Mouse (Mus musculus): ENCODE measurements at regions not wholly inside any gene's neighbourhood (a gene's known extent, or its start where the extent isn't known, plus 50 kb on each side); places are given as distances from the start of the nearest gene placed in this dataset.

DNA sequence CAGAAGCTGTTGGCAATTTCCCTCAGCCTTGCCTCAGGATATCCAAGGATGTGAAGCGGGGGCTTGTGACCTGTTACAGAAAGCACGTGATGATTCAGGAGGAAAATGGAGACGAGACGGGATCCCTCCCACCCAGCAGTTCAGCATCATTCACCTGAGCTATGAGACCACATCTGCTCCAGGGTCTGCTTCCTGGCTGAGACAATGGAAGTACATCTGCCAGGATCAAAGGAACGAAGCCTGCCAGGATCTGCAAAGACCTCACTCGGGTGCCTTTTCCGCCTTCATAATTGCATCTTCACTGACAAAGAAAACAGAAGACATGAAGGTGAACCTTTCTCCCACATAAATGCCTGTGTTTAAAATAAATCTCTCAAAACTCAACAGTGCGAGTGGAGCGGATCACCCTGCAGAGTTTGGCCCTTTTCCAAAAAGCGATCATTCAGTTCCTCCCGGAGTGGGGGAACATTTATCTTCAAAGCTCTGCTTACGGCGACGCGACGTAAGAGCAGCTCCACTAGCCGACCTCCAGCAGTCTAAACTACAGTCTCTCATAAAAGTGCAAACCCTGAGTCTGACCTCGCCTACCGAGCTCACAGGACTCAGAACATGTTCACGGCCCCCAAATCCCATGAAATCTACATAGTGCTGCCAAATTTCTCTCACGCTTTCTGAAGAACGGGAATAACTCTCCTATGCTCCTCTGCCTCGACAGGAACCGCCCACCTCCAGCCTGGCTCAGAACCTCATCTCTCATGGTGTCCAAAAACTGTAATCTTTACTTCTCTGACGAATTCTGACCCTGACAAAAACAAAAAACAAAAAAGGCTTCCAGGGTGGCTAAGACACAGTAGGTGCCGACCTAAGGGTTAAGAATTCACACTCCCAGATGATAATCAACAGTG is 117.0 kb downstream of the Setd4 start:
- Histone ChIP-seq H3K9ac (ENCODE audit: low read depth, poor library complexity, severe bottlenecking) (no peak overlapping the region), H3K4me3 (ENCODE audit: low read depth, low read length) (no peak overlapping the region), H3K9me3 (replicated peaks; ENCODE audit: control insufficient read depth, insufficient read depth, low read length, poor library complexity, severe bottlenecking) (no peaks in the 10 kb centered on the region), H3K4me1 (ENCODE audit: control insufficient read depth, insufficient read depth, low read length) (no peaks in the 10 kb centered on the region), H3K36me3 (ENCODE audit: control insufficient read depth, insufficient read depth, low read length, poor library complexity, severe bottlenecking) (no peaks in the 10 kb centered on the region), H3K27me3 (ENCODE audit: control insufficient read depth, insufficient read depth, low read length, poor library complexity, severe bottlenecking) (no peaks in the 10 kb centered on the region; the same call in 1 of the 2 replicates), H3K27ac (ENCODE audit: insufficient read depth, low read length) (no peak overlapping the region)
- no peak for TF ChIP-seq EP300 (IDR thresholded peaks at IDR 0.05; ENCODE audit: insufficient read depth, low read depth, low read length)
- no peak for TF ChIP-seq POLR2A (IDR thresholded peaks at IDR 0.05; ENCODE audit: insufficient read depth, low read length)
- no peak for TF ChIP-seq CTCF (IDR thresholded peaks at IDR 0.05; ENCODE audit: low read depth, low read length)

DNA sequence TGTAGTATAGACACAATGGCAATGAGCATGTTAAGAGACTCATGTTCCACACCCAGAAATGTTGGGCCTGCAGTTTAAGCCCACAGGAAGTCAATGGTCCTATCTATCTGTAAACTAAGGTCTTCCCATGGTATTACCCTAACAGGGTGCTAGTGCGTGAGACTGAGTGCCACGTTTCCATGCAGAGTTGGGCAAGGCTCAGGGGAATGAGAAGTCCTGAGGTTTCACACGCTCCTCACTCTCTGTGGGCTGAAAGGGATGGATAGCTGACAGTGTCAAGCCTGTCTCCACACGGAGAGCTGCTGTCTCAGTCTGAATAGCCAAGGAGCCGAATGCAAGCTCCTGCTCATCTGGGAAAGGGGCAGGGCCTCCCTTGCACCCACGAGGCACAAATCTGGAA is 133.9 kb downstream of the Setd4 start:
- H3K36me3 ChIP-seq (ENCODE audit: control insufficient read depth, insufficient read depth, low read length, poor library complexity, severe bottlenecking), result no peaks in the 10 kb centered on the region
- H3K4me1 ChIP-seq (ENCODE audit: control insufficient read depth, insufficient read depth, low read length), result peaks cover 3% of the 10 kb centered on the region
- H3K9ac ChIP-seq (ENCODE audit: low read depth, poor library complexity, severe bottlenecking), result no peak overlapping the region
- H3K27ac ChIP-seq (ENCODE audit: insufficient read depth, low read length), result no peak overlapping the region
- H3K27me3 ChIP-seq (ENCODE audit: control insufficient read depth, insufficient read depth, low read length, poor library complexity, severe bottlenecking), result no peaks in the 10 kb centered on the region
- H3K9me3 ChIP-seq (replicated peaks; ENCODE audit: control insufficient read depth, insufficient read depth, low read length, poor library complexity, severe bottlenecking), result no peaks in the 10 kb centered on the region
- no peak overlapping the region for H3K4me3 ChIP-seq (ENCODE audit: low read depth, low read length)
- no peak for TF ChIP-seq CTCF (IDR thresholded peaks at IDR 0.05; ENCODE audit: low read depth, low read length)
- no peak for TF ChIP-seq POLR2A (IDR thresholded peaks at IDR 0.05; ENCODE audit: insufficient read depth, low read length)
- TF ChIP-seq EP300 (IDR thresholded peaks at IDR 0.05; ENCODE audit: insufficient read depth, low read depth, low read length), result no peak

DNA sequence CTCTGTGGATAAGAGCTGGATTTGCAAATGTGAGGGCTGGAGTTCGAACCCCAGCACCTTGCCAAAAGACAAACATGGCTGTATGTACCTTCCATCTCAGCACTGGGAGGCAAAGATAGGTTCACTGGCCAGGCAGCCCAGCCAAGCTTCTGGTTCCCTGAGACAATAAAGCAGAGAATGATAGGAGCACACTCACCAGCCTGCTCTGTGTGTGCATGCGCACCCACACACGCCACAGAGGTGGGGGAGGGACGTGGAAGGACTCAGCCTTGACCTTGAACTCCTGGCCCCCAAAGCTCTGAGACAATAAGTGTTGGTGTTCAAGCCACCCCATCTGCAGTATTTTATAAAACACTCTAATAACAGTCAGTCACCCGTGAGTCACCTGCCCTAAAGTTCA is 138.1 kb downstream of the Setd4 start:
- Histone ChIP-seq H3K4me3 (ENCODE audit: low read depth, low read length) (no peak overlapping the region), H3K36me3 (ENCODE audit: control insufficient read depth, insufficient read depth, low read length, poor library complexity, severe bottlenecking) (no peaks in the 10 kb centered on the region), H3K9me3 (replicated peaks; ENCODE audit: control insufficient read depth, insufficient read depth, low read length, poor library complexity, severe bottlenecking) (no peaks in the 10 kb centered on the region), H3K27me3 (ENCODE audit: control insufficient read depth, insufficient read depth, low read length, poor library complexity, severe bottlenecking) (no peaks in the 10 kb centered on the region), H3K27ac (ENCODE audit: insufficient read depth, low read length) (no peak overlapping the region), H3K4me1 (ENCODE audit: control insufficient read depth, insufficient read depth, low read length) (peaks cover 4% of the 10 kb centered on the region), H3K9ac (ENCODE audit: low read depth, poor library complexity, severe bottlenecking) (no peak overlapping the region)
- TF ChIP-seq CTCF (IDR thresholded peaks at IDR 0.05; ENCODE audit: low read depth, low read length) (no peak), POLR2A (IDR thresholded peaks at IDR 0.05; ENCODE audit: insufficient read depth, low read length) (no peak), EP300 (IDR thresholded peaks at IDR 0.05; ENCODE audit: insufficient read depth, low read depth, low read length) (no peak)

DNA sequence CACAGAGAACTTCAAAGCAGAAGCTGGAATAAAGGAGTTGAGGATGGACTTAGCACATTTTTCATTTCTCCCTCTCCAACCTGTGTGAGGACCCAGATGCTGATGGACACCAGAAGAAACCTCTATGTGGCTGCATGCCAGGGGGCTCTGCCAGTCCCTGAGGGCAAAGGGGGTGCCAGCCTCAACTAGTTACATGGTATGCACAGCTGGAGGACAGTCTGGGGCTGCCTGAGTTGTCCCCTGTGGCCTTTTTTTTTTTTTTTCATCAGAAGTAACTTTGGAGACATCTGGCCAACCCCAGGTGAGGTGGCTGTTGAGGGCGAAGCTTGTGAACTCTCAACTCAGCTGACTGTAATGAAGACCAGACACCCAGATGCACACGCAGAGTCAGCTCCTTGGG is 139.0 kb downstream of the Setd4 start:
- Histone ChIP-seq H3K9me3 (replicated peaks; ENCODE audit: control insufficient read depth, insufficient read depth, low read length, poor library complexity, severe bottlenecking) (no peaks in the 10 kb centered on the region), H3K27ac (ENCODE audit: insufficient read depth, low read length) (no peak overlapping the region), H3K27me3 (ENCODE audit: control insufficient read depth, insufficient read depth, low read length, poor library complexity, severe bottlenecking) (no peaks in the 10 kb centered on the region), H3K4me3 (ENCODE audit: low read depth, low read length) (no peak overlapping the region), H3K9ac (ENCODE audit: low read depth, poor library complexity, severe bottlenecking) (no peak overlapping the region), H3K4me1 (ENCODE audit: control insufficient read depth, insufficient read depth, low read length) (peaks cover 4% of the 10 kb centered on the region), H3K36me3 (ENCODE audit: control insufficient read depth, insufficient read depth, low read length, poor library complexity, severe bottlenecking) (no peaks in the 10 kb centered on the region)
- TF ChIP-seq EP300 (IDR thresholded peaks at IDR 0.05; ENCODE audit: insufficient read depth, low read depth, low read length) (no peak), CTCF (IDR thresholded peaks at IDR 0.05; ENCODE audit: low read depth, low read length) (no peak), POLR2A (IDR thresholded peaks at IDR 0.05; ENCODE audit: insufficient read depth, low read length) (no peak)

DNA sequence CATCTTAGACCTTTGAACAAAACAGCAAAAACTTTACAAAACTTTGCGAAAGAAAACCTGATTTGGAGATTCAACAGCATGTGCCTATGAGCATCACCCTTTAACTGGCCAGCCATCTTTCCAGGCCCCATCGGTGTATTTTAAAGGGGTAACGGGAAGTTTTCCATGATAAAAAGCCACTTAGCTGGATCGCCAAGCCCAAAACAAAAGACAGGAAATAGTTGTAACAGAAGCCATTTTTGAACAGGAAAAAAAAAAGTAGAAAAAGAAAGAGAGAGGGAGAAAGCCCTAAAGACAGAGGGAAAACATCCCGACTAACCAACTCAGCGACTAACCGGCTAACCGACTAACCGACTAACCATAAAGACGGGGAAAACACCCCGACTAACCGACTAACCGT is 140.5 kb downstream of the Setd4 start:
- no peaks in the 10 kb centered on the region for H3K27me3 ChIP-seq (ENCODE audit: control insufficient read depth, insufficient read depth, low read length, poor library complexity, severe bottlenecking)

DNA sequence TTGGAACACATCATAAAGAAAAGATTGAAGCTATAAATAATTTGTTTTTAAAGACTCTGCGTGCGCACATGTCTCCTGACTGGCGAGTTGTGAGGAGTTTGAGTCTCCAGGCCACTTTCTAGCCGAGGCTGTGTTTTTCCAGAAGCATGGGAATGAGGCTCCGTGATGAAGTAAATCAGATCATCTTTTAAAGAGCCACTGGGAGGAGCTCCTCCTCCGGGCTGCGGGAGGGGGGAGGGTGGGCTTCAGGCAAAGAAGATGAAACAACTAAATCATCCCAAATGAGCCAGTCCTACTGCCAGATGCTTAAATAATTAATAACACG is 141.6 kb downstream of the Setd4 start:
- H3K27me3 ChIP-seq (ENCODE audit: control insufficient read depth, insufficient read depth, low read length, poor library complexity, severe bottlenecking), result no peaks in the 10 kb centered on the region
- no peaks in the 10 kb centered on the region for H3K9me3 ChIP-seq (replicated peaks; ENCODE audit: control insufficient read depth, insufficient read depth, low read length, poor library complexity, severe bottlenecking)
- H3K4me1 ChIP-seq (ENCODE audit: control insufficient read depth, insufficient read depth, low read length), result peaks cover 4% of the 10 kb centered on the region
- no peak overlapping the region for H3K27ac ChIP-seq (ENCODE audit: insufficient read depth, low read length)
- no peak overlapping the region for H3K4me3 ChIP-seq (ENCODE audit: low read depth, low read length)
- TF ChIP-seq POLR2A (IDR thresholded peaks at IDR 0.05; ENCODE audit: insufficient read depth, low read length), result no peak
- no peak for TF ChIP-seq EP300 (IDR thresholded peaks at IDR 0.05; ENCODE audit: insufficient read depth, low read depth, low read length)
- TF ChIP-seq CTCF (IDR thresholded peaks at IDR 0.05; ENCODE audit: low read depth, low read length), result no peak
- H3K36me3 ChIP-seq (ENCODE audit: control insufficient read depth, insufficient read depth, low read length, poor library complexity, severe bottlenecking), result no peaks in the 10 kb centered on the region
- no peak overlapping the region for H3K9ac ChIP-seq (ENCODE audit: low read depth, poor library complexity, severe bottlenecking)

More for the DNA sequence above, 140.5 kb downstream of the Setd4 start:
- no peak overlapping the region for H3K27ac ChIP-seq (ENCODE audit: insufficient read depth, low read length)
- no peaks in the 10 kb centered on the region for H3K36me3 ChIP-seq (ENCODE audit: control insufficient read depth, insufficient read depth, low read length, poor library complexity, severe bottlenecking)
- TF ChIP-seq CTCF (IDR thresholded peaks at IDR 0.05; ENCODE audit: low read depth, low read length), result no peak
- TF ChIP-seq POLR2A (IDR thresholded peaks at IDR 0.05; ENCODE audit: insufficient read depth, low read length), result no peak
- TF ChIP-seq EP300 (IDR thresholded peaks at IDR 0.05; ENCODE audit: insufficient read depth, low read depth, low read length), result no peak
- no peak overlapping the region for H3K9ac ChIP-seq (ENCODE audit: low read depth, poor library complexity, severe bottlenecking)
- H3K4me1 ChIP-seq (ENCODE audit: control insufficient read depth, insufficient read depth, low read length), result peaks cover 4% of the 10 kb centered on the region
- H3K9me3 ChIP-seq (replicated peaks; ENCODE audit: control insufficient read depth, insufficient read depth, low read length, poor library complexity, severe bottlenecking), result no peaks in the 10 kb centered on the region
- H3K4me3 ChIP-seq (ENCODE audit: low read depth, low read length), result no peak overlapping the region
